Mouse (Mus musculus) CD8-positive naive resting alpha-beta T cell, adult 2 months (primary cell): ENCODE results near the gene Pitpnm2.

ENCODE experiments used
- DNase-seq, 2 experiments: peaks; one replicate each; pipeline ENCODE4 v3.0.0; 2022; ENCODE audit warnings: low read depth in 2 of 2, low spot score in 2 of 2

The Pitpnm2 gene

GRCm38 (mm10) chr5:124095596-124096232, 153.8 kb downstream of the Pitpnm2 start, which contains the start of gene Abcb9:
TSS of gene Abcb9 (minus strand) at chr5:124095798.
- peak; percentile 86 to 94 for DNase-seq

GRCm38 (mm10) chr5:124095077-124095581, 154.4 kb downstream of the Pitpnm2 start:
- no peak for DNase-seq

- no peak for DNase-seq
Observed at GRCm38 (mm10) chr5:124093852-124094604, 155.5 kb downstream of the Pitpnm2 start.

GRCm38 (mm10) chr5:124093120-124093794, 156.3 kb downstream of the Pitpnm2 start:
- no peak for DNase-seq

GRCm38 (mm10) chr5:124091951-124092406, 157.6 kb downstream of the Pitpnm2 start:
- DNase-seq, result no peak

- DNase-seq, result no peak
Observed at GRCm38 (mm10) chr5:124089868-124090267, 159.7 kb downstream of the Pitpnm2 start.

- DNase-seq, result no peak
Observed at GRCm38 (mm10) chr5:124086876-124087275, 162.7 kb downstream of the Pitpnm2 start.

GRCm38 (mm10) chr5:124085513-124085912, 164.0 kb downstream of the Pitpnm2 start:
- no peak for DNase-seq

- DNase-seq, result peak; percentile 84 to 89
Observed at GRCm38 (mm10) chr5:124084588-124085173, 164.9 kb downstream of the Pitpnm2 start.

- peak; percentile 66 to 76 for DNase-seq
Observed at GRCm38 (mm10) chr5:124083850-124084587, 165.5 kb downstream of the Pitpnm2 start.

- no peak for DNase-seq
Observed at GRCm38 (mm10) chr5:124082941-124083688, 166.4 kb downstream of the Pitpnm2 start.

- DNase-seq, result no peak
Observed at GRCm38 (mm10) chr5:124082447-124082846, 167.1 kb downstream of the Pitpnm2 start.

GRCm38 (mm10) chr5:124079880-124080279, 169.7 kb downstream of the Pitpnm2 start:
- DNase-seq, result peak in 1 of 2 experiments; percentile 39

GRCm38 (mm10) chr5:124078794-124079416, 170.7 kb downstream of the Pitpnm2 start:
- DNase-seq, result peak; percentile 50 to 54

- DNase-seq, result no peak
Observed at GRCm38 (mm10) chr5:124077856-124078460, 171.6 kb downstream of the Pitpnm2 start.

GRCm38 (mm10) chr5:124077241-124077640, 172.3 kb downstream of the Pitpnm2 start:
- DNase-seq, result no peak

- DNase-seq, result no peak
Observed at GRCm38 (mm10) chr5:124076559-124076958, 173.0 kb downstream of the Pitpnm2 start.

- no peak for DNase-seq
Observed at GRCm38 (mm10) chr5:124075716-124076115, 173.8 kb downstream of the Pitpnm2 start.

GRCm38 (mm10) chr5:124074845-124075307, 174.7 kb downstream of the Pitpnm2 start:
- DNase-seq, result peak in 1 of 2 experiments; percentile 52
